8 mouse cellular contexts compared by ENCODE assay signal in the genomic region with DNA sequence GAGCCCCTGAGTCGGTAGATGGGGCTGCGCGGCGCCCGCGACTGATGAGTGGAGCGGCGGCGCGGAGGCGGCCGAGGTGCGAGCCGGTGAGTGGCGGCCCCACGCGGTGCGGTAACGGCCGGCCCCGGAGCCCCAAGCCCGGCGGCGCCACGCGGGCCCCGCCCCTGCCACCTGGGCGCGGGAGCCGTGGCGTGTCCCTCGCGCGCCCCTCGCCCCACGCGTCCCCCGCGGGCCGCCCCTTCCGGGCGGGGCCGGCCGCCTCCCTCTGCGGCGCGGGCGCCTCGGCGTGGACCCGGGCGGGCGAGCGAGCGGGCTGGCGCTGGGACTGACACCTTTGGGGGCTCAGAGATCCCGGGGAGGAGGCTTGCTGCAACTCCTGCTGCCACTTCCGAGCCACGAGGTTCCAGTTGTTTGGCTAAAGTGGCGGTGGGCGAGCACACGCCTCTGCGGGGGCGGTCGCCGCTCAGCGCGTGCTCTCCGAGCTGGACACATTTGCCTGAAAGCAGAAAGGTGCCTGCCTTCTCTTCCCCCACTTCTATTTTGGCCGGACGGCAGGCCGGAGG. TPM values are rescaled to one million over a fixed set of nuclear protein-coding genes. Genes with fewer than 3 reads are reported as not detected.
DNase-seq lines count a peak whose midpoint lies in the region; ATAC-seq and TF ChIP-seq lines count a peak whose summit lies in the region.

No protein-coding gene starts in this region.

- no peaks in the 10 kb centered on the region for H3K27me3 ChIP-seq in kidney, postnatal 0 days (ENCODE audit: insufficient read depth, low read length)

- peak; percentile 15 to 37 for DNase-seq in urinary bladder, adult 18-20 months (ENCODE audit: low spot score in 2 of 2)
- no peak for DNase-seq in urinary bladder, postnatal 10 days (ENCODE audit: low spot score)
- DNase-seq in brain, adult 2 months (ENCODE audit: low read depth, low spot score), result peak; percentile 48
- DNase-seq in gastrocnemius, postnatal 10 days, result peak; percentile 49
- DNase-seq in kidney, postnatal 0 days (ENCODE audit: low spot score), result peak; percentile 64
- DNase-seq in right cerebral cortex, postnatal 10 days (ENCODE audit: low spot score in 2 of 2), result peak; percentile 45 to 53

- peaks cover 39% of the 10 kb centered on the region for H3K79me2 ChIP-seq in macrophage (ENCODE audit: inconsistent target)

- ATAC-seq in kidney, postnatal 0 days (replicated peaks; ENCODE audit: low FRiP score, low read depth), result peak; percentile 70
- no peak for ATAC-seq in erythroid progenitor cell, adult 5-6 weeks (replicated peaks; ENCODE audit: low FRiP score, poor library complexity, severe bottlenecking)

- WGBS in kidney, postnatal 0 days, result 0% methylated on average over 53 of the region's 72 CpGs
- WGBS in macrophage (ENCODE audit: missing documents), result under 1% methylated on average over 57 of the region's 72 CpGs

- no peaks in the 10 kb centered on the region for H3K9me3 ChIP-seq in kidney, postnatal 0 days (replicated peaks; ENCODE audit: low read length)

- no peak for TF ChIP-seq CTCF in kidney, postnatal 0 days (IDR thresholded peaks at IDR 0.05; ENCODE audit: low read depth)

- H3K4me3 ChIP-seq in kidney, postnatal 0 days (replicated peaks; ENCODE audit: low read depth, low read length), result peak overlapping the region; percentile 87
- H3K4me3 ChIP-seq in macrophage (ENCODE audit: inconsistent target), result peak overlapping the region; percentile 72

- peak overlapping the region; percentile 92 for H3K9ac ChIP-seq in kidney, postnatal 0 days (ENCODE audit: low read depth, low read length)

- H3K27ac ChIP-seq in kidney, postnatal 0 days, result peak overlapping the region; percentile 91
- H3K27ac ChIP-seq in macrophage, result peak overlapping the region; percentile 27; the same call in 1 of the 2 replicates

- peak overlapping the region; percentile 61 for H3K4me2 ChIP-seq in kidney, postnatal 0 days (ENCODE audit: low read length)

- no peaks in the 10 kb centered on the region for H3K36me3 ChIP-seq in kidney, postnatal 0 days (ENCODE audit: insufficient read depth, low read length)
- H3K36me3 ChIP-seq in macrophage (ENCODE audit: inconsistent target), result no peaks in the 10 kb centered on the region

- 0 out of 2 replicates have a peak, but pooled peaks cover 3% of the 10 kb centered on the region for H3K4me1 ChIP-seq in kidney, postnatal 0 days (replicated peaks; ENCODE audit: insufficient read depth, low read length)

RNA-seq across cellular contexts. Expression of a gene that starts 0.4 kb away (rescaled TPM):
- 100 to 1,000 TPM; 148 to 154 TPM for total RNA-seq in gastrocnemius, postnatal 10 days (2021)
- 94.5 and 96.1 TPM in 2 replicates for polyA plus RNA-seq in kidney, postnatal 0 days (2015; fragmentation: Nextera tagmentation; extraction: Ambion mirVana)
- 10 to 100 TPM; 19.2 to 69.9 (median 33.9) TPM for total RNA-seq in macrophage (2018; cell fraction: chromatin; rRNA removed)
- 10 to 100 TPM; 21.0 to 37.7 (median 27.9) TPM for total RNA-seq in macrophage (2018; cell fraction: cytosol; rRNA removed)
- 10 to 100 TPM; 13.6 to 68.1 (median 25.7) TPM for total RNA-seq in macrophage (2018; cell fraction: nucleus; rRNA removed)
- 16.1 to 61.6 TPM (median 46.5 TPM) in 3 replicates for polyA plus RNA-seq in macrophage (2018)
- total RNA-seq in erythroid progenitor cell, adult 5-6 weeks (2015; ENCODE audit: low replicate concordance), result 34.2 and 46.5 TPM in 2 replicates
- total RNA-seq in erythroid progenitor cell, adult 5-6 weeks (2017; ENCODE audit: low replicate concordance), result 20.5 and 30.2 TPM in 2 replicates
